Mouse (Mus musculus) skeletal muscle tissue, postnatal 0 days (tissue): Measurements from ENCODE around the gene 1700049E17Rik1. TPM values are rescaled to one million over a fixed set of nuclear protein-coding genes. Genes with fewer than 3 reads are reported as not detected.

ENCODE experiments used
- polyA plus RNA-seq: library from polyadenylated mRNA; unstranded; fragments of >200 nt; fragmentation: Nextera tagmentation; extraction: Ambion mirVana; gene quantifications from 2 replicates; pipeline ENCODE4 v1.2.1, GENCODE M21; 2015

The 1700049E17Rik1 gene
- polyA plus RNA-seq: not detected in 2 replicates

DNA sequence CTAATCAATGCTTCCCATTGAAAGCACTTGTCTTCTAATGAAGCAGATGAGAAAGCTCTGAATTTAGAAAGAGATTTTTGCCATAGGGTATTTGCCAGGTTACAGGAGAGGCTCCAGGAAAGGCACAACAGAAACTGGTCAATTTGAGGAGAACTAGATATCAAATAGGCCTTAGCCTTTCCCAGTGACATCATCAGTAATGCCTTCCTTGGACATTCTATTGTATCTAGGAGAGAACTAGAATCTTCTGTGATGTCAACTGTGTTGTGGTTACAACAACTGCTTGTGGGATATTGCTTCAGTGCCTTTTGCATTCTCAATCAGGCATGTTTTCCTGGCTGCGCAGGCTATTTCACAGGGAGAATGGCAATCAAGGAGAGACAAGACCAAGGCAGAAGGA, at the start of gene 1700049E17Rik1:
Gene 1700049E17Rik1 (plus strand): TSS at position 301 of the 400 bp plus-strand sequence.

GRCm38 (mm10) chr14:41907190-41907589, 17.6 kb upstream of the 1700049E17Rik1 start, which contains the start of gene Gm7980:
Gene Gm7980, minus strand, starts transcription at chr14:41907290.

DNA sequence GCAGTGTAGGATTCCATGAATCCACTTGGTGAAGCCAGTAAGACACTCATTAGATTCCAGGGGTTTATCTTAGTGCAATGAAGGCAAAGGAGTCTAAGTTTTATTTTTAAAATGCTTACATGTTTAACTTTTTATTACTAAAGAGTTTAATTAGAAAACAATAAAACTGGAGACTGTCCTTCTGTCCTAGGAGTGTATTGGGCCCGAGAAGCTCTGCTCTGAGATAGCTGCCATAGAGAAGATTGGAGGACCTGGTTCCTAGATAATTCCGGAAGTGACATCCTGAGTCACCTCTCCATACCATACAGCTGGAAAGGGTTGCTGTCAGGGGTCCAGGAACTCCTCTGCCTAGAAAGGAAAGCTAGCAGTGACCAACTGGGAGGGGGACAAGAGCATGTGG, 18.9 kb downstream of the 1700049E17Rik1 start, which contains the start of gene 1700024B05Rik:
Gene 1700024B05Rik (plus strand): TSS at position 301 of the 400 bp plus-strand sequence.

GRCm38 (mm10) chr14:41967827-41968226, 43.1 kb downstream of the 1700049E17Rik1 start, which contains the start of gene Gm6401:
Gene Gm6401, minus strand, starts transcription at chr14:41967927.

Other genes starting within 250 kb of the 1700049E17Rik1 start
- not detected in 2 replicates for gene Gm8068, start 223.1 kb upstream of the 1700049E17Rik1 start, polyA plus RNA-seq
- gene Gm7929, start 174.3 kb upstream of the 1700049E17Rik1 start, polyA plus RNA-seq: not detected in 2 replicates
- gene Gm47189, start 152.5 kb upstream of the 1700049E17Rik1 start, polyA plus RNA-seq: not detected in 2 replicates
- not detected in 2 replicates for gene Gm7980, start 17.7 kb upstream of the 1700049E17Rik1 start, polyA plus RNA-seq
- not detected in 2 replicates for gene 1700024B05Rik, start 19.0 kb downstream of the 1700049E17Rik1 start, polyA plus RNA-seq
- gene Gm6401, start 43.0 kb downstream of the 1700049E17Rik1 start, polyA plus RNA-seq: not detected in 2 replicates
- gene Gm3543, start 58.4 kb downstream of the 1700049E17Rik1 start, polyA plus RNA-seq: not detected in 2 replicates
- gene Gm7951, start 192.4 kb downstream of the 1700049E17Rik1 start, polyA plus RNA-seq: not detected in 2 replicates
- gene Gm17027, start 237.7 kb downstream of the 1700049E17Rik1 start, polyA plus RNA-seq: not detected in 2 replicates